Mouse (Mus musculus) heart, postnatal 4 days (tissue): ENCODE data around the gene Gm17657. TPM values are rescaled to one million over a fixed set of nuclear protein-coding genes. Genes with fewer than 3 reads are reported as not detected.
A peak's percentile ranks its signal among the peaks of the same experiment; 100 is the strongest.

Source experiments
- DNase-seq: peaks from one replicate; pipeline ENCODE4 v3.0.0; 2021
- total RNA-seq, 2 experiments: library from RNA; stranded (reverse); gene quantifications; 2 replicates each; pipeline ENCODE4 v1.2.3; 2021

The Gm17657 gene
- not detected for total RNA-seq

DNA sequence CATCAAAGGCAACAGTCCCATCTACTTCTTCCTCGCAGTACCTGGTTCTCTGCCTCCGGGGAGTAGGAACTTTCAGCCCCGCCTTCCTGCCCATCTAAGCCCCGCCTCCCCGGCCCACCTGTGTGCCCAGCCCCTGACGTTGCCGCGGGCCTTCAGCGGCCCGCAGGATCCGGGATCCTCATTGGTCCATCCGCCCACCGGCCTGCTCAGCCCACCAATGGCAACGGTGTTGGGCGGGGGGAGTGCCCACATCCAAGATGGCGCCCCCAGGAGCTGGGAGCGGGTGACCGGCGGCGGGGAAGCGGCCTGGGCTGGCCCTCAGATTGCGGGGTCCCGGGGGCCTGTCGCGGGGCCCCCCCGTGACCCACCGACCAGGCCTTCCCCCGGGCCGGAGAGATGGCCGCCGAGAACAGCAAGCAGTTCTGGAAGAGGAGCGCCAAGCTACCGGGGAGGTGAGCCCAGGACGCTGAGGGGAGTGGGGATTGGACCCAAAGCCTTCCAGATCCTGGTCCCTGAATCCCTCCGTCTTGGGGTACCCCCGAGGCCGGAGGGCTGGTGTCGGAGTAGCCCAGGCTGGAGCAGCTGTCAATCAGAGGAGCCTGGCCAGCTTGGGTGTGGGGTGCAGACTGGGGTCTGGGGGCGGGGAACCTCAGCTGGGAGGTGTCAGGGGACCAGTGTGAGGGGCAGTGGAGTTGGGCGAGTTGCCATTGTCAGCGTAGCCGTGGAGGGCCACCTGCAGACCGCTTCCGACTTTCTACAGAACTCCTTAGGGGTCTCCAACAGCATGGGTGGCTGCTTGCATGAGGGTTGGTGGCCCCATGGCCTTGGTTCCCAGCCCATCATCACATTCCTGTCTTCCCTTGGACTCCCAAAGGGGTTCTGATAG, at the start of gene Gm17657, which contains the start of gene Tbc1d22b:
Gene Gm17657, minus strand, starts transcription at position 96 of the 886 bp plus-strand sequence.
Gene Tbc1d22b, plus strand, starts transcription at position 243 of the 886 bp plus-strand sequence.
- DNase-seq: peak; percentile 95

DNA sequence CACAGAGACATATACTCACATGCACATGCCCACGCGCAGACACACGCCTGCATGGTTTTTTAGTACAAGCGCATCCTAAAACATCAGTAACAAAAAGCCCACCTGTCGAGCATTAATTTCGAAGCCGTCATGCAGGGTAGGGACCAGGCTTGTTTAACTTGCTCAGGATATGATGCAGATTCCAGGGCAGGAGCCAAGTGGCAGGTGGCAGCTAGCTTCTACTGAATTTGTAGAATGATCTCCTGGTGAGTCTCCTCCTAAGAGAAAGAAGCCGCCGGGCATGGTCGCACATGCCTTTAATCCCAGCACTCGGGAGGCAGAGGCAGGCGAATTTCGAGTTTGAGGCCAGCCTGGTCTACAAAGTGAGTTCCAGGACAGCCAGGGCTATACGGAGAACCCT, 49.6 kb upstream of the Gm17657 start:
- DNase-seq: no peak

DNA sequence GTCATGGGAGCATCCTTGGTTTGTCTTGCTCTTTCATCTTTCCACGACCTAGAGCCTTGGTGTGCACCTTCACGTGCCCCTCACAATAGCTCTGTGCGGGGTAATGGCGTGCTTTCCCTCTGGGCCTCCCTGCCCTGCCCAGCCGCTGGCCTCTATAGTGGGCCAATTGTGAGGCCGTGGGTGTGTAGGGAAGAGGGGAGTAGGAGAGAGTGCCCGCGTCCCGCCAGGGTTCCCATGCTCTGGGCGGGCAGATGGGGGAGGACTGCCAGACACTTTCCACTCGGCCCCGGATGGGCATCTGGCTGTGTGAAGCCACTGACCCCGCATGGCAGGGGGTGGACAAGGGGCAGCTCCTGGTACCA, 47.3 kb upstream of the Gm17657 start:
- DNase-seq: no peak

DNA sequence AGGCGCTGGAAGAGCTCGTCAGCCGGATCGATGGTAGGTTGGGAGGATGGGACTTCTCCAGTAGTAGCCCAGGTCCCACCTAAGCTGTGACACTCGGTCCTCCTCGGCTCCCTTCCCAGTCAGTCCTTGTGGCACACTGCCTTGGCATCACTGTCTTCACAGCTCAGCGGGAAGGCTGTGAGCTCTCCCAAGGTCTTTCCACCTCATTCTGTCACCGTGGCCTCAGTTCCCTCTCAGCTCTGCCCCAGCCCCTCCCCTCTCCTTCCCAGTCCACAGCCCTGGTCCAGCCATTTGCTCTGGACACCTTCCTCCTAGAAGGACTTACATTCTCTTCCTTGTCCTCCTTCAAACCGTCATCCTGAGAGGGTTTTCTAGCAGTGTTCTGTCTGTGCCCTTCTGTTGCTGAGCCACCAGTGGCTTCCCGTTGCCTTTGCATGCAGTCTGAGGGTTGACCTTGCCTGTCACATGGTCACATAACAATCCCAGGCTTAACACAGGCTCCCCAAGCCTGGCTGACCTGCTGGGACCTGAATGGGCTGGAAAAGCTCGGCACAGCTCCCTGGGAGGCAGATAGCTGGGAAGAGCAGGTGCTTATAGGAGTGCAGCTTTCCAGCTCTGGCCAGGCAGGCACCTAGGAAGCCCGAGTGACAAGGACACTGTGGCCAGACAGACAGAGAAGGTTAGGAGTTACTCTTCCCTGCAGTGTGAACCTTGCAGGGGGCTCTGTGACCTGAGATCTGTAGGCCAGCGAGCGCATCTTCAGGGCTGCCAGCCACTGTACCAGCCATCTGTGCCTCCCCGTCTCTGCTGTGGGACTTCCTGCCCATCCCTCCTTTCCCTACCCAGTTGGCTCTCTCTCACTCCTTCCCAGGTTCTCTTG, 46.7 kb upstream of the Gm17657 start:
- no peak for DNase-seq

DNA sequence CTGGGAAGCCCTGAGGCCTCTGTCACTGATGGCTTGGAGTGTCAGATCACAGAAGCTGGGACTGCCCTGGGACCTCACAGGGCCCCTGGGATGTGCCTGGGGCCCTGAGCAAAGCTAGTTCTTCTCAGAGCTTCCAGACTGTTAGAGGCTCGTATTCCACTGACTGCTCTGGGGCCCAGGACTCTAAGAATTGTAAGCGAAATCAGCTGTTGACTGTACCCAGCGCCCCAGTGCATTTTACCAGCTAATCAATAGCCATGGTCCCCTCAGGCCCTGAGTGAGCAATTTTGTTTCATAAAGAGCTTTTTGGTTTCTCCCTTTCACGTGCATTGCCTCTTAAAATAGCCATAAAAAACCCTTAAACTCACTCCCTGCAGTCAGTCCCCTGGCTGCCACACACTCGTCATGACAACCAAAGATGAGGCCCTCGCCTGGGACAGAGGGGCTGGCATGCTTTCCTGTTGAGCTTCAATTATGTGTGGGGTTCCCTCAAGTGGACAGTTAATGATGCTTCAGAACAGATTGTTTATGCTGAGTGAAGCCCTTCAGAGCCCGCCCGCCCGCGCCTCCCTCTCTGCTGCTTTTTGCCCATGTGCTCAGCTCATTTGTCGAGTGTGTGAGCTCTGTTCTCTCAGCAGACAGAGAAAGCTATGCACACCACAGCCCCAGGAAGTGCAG, 39.9 kb upstream of the Gm17657 start:
- DNase-seq: no peak

DNA sequence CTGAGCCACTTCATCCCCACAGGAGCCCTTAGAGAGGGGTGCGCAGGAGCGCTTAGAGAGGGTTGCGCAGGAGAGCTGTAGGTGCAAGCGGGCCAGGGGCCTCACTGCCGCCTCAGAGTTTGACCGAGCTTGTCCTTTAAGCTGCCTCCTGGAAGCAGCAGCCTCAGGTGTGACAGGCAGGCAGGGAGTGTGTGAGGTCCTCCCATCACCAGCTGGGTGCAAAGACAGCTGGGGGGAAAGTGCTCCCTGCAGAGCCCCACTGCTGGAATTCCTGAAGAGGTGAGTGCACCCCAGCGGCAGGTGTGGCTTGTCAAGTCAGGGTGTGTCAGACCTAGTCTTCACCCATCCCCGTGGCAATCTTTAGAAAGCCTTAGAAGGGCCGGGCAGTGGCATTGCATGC, 37.5 kb upstream of the Gm17657 start:
- DNase-seq: no peak

DNA sequence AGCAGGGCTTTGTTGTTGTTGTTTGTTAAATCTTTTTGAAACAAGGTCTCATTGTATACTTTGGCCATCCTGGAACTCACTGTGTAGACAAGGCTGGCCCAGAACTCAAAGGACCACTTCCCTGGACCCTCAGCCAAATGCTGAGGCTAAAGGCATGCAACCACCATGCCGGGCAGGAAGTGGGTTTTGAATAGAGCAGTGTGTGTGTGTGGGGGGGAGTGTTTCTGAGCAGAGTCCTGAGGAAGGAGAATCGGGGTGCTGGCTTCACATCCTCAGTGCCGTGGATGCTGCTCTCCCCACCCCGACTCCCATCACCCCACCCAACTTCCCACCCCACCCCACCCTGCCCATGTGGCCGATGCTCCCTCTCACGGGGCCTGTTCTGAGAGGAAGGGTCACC, 36.0 kb upstream of the Gm17657 start:
- no peak for DNase-seq

DNA sequence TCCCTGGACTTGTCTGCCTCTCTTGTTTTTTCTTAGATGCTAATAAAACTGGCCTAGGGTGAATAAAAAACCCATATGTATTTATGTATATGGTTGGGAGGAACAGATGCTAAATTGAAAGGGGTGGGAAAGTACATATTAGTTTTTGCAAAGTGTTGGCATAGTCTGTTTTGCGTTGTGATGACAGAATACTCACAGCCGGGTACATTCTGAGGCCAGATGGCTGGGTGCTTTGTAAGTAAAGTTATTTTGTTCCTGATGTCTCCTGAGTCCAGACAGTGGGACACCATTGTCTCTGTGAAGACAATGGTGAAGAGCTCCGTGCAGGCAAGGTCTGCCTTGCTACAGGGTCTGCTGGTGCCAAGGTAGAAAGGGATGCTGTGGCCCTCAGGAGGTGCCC, 35.3 kb upstream of the Gm17657 start:
- no peak for DNase-seq

DNA sequence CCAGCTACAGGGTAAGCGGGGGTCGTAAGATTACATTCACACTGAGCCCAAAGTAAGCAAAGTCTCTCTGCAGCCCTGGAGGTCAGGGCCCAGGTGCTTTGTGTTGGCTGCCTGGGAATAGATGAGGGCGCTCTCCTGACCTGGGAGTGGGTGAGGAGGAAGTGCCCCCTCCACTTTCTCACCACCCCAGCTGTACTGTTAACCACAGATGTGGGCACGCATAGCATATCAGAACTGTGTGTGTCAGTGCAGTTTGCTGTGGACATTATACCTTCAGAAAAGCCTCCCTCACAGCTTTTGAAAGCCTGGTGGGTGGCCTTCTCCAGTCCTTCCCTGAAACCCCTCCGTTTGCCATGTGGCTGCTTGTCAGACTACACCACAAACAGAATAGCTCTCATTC, 34.9 kb upstream of the Gm17657 start:
- DNase-seq: no peak

DNA sequence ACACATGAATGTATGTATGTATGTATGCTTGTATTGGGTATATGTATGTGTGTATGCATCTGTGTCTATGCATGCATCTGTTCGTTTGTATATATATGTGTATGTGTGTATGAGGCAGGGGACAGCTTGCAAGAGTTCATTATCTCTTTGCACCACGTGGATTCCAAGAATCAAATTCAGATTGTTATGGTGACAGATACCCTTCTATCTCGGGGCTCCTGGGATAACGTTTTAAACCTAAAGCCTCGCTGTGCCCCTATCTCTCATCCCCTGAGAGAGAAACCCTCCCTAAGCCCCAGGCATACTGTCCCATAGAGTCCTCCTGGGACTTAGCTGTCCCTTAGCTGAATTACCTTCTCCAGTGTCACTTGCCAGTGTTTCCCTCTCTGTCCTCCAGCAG, 34.1 kb upstream of the Gm17657 start:
- no peak for DNase-seq

DNA sequence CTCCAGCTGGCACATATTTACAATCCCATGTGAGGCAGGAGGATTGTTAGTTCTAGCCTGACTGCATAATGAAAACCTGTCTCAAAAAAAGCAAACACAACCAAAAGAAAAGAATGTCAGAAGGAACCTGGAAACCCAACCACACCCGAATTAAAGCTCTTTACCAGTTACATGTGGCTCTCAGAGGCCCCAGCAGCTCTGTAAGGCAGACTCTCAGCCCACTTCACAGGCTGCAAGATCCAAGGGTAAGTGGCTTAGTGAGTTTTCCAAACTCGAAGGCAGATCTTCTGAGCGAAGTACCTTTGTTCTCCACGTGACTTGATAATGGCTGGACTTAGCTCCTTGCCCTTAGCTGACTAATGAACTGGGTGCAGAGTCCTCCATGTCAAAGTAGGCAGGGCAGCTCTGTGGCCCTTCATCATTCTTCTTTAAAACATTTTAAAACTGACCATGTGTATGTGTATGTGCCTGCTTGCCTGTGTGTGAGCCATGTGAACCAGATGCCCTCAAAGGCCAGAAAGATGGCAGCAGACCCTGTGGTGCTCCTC, 30.2 kb upstream of the Gm17657 start:
- no peak for DNase-seq

DNA sequence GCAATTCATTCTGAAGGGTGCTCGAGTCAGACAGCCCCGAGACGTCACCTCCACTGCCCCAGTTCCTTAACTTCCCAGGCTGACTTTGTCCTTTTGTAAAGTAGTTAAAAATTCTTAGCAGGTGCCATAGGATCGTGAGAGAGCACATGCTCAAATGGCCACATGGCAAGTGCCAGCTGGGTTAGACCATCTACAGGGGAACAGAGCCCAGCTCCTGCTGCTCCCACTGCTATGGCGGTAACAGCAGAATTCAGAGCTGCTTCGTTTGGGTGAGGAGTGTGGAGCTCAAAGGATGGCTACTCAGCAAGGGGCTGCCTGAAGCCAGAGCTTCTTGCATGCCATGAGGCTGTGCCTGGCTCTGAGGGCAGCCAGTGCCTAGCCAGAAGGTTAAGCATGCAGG, 20.4 kb upstream of the Gm17657 start:
- no peak for DNase-seq

DNA sequence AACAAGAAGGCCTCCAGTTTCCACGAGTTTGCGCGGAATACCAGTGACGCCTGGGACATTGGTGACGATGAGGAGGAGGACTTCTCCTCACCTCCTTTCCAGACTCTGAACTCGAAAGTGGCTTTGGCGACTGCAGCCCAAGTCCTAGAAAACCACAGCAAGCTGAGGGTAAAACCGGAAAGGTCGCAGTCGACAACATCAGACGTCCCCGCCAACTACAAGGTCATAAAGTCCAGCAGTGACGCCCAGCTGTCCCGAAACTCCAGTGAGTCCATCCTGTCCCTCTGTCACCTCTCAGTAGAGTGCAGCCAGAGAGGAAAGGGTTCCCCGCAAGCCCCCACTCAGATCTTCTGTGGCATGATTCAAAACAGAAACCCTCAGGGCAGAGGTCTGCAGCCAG, 19.0 kb upstream of the Gm17657 start:
- DNase-seq: no peak

DNA sequence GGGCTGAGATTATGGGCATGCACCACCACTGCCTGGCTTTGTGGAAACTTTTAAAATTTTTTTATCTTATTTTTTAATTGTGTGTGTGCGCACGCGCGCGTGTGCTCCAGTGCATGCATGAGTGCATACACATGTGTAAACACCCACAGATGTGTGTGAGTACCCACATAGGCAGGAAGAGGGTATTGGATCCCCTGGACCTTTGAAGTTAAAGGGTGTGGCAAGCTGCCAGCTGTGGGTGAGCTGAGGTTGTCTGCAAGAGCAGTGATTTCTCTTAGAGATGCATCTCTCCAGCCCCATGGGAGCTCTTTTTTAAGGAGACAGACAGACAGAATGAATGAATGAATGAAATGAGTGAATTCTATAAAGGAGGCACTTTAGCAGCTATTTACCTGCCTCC, 16.1 kb upstream of the Gm17657 start:
- DNase-seq: no peak

DNA sequence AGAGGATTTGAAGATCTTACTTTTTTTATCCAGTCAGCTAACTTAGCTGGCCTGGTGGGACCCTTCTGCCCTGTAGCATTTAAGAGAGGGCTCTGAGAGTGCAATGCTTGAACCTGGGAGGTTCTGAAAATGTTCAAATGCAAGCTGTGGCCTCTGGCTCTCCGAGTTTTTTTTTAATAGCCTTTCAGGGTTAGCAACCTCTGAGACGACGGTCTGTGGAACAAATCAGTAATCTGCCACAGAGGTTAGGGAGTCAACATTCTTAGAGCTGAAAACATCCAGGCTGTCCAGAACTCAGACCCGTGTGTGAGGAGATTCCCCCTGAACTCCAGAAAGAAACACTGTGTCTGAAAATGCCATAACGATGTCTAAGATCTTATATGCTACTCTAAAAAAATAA, 9.0 kb upstream of the Gm17657 start:
- DNase-seq: no peak

DNA sequence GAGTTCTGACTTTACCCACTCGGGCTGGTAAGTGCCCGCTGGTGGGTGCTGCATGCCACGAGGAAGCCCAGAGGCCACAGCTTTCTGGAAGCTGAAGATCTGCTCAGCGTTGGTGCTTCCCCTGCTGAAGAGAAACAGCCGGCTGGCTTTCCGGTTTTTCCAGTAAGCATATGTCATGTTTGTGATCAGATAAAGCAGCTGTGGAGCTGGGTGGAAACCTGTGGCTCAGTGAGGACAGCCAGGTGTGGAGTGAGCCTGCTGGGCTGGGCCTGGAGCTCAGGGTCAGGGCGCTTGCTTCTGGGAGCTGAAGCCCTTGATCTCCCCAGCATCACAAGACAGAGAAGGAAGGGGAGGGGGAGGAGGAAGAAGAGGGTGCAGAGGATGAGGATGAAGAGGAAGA, 7.5 kb upstream of the Gm17657 start:
- no peak for DNase-seq

DNA sequence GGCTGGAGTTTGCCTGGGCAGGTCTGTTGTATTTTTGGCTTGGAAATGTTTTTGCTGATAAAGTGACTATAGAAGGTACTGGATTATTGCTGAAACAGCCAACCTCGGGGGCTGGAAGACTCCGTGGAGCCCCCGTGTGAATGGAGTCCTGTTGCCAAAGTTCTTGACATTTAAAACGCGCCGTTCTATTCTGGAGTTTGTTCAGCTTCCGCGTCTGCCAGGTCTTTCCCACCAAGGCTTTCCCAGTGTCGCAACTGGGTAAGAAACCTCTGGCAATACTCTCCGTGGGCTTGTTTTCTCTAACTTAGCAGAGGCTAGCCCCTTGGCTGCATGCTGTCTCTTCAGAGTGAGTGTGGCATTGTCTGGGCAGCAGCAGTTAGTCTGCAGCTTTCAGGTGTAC, 7.0 kb upstream of the Gm17657 start:
- DNase-seq: no peak

DNA sequence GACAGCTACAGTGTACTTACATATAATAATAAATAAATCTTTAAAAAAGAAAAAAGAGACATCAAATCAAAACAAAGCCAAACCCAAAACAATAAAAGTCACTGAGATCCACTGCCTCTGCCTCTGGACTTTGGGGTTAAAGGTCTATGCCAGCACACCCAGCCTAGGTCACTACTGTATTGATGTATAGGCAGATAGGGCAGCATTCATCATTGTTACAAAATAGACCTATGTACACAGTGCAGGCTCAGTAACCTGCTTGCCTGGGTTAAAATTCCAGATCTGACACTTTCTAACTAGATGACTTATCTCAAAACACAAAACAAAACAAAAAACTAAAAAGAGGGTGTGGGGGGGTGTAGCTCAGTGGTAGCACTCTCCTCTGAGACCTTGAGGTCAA, 4.7 kb upstream of the Gm17657 start:
- DNase-seq: no peak

DNA sequence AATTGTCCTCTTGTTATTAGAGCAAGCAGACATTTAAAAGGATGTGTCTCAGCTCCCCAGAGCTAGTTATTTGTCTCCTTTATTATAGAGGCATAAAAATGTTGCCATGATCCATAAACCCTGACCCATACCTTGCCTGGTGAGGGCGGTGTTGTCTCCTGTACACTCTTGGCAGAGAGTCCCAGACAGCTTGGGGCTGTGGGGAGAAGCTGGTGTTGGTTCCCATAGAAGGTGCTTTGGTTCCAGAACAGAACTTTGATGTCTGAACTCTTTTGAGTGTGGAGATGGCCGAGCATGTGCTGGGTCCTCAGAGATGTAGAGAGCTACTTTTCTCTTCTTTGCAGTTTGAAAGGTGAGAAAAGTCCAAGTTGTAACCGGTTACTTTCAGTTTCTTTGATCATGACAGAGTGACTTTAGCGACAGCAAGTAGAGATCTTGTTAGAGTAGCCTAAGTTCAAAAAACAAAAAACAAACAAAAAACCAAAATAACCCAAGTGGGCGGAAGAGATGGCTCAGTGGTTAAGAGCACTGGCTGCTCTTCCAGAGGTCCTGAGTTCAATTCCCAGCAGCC, 2.8 kb upstream of the Gm17657 start, which contains the start of gene Tmem217:
Gene Tmem217, minus strand, starts transcription at position 224 of the 571 bp plus-strand sequence.
- DNase-seq: no peak

DNA sequence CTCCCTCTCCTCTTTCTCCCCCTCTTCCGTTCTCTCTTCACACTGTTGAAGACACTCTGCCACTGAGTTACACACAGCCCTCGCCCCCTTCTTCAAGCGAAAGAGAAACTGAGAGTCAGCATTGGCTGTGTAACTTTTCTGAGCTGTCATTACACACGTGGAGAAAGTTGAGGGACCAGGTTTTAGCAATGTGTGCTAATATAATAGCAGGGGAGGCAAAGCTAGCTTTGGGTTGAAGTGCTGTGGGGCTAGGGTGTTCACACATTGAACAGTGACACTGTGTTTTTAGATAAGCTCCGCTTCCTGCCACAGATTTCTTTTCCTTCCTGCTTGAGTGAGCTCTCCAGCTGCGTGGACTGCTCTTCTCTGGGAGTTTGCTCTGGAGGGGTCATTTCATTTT, 1.6 kb upstream of the Gm17657 start:
- no peak for DNase-seq

DNA sequence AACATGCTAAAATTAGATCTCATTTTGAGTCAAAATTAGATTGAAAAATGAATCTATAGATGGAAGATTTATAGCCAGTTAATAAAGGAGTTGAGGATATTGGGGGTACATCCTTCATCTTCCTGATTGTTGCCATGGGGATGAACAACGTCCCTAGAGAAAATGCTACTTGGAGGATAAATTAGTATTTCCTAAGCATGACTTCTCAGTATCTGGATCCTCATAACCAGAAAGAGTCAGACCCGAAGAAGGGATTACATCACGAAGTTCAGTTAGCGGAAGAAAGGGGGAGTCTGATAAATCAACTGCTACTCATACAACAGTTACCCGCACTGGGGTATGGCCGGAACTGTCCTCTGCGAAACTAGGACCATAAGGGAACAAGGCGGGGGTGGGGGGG, 444 bp downstream of the Gm17657 start:
- DNase-seq: no peak

DNA sequence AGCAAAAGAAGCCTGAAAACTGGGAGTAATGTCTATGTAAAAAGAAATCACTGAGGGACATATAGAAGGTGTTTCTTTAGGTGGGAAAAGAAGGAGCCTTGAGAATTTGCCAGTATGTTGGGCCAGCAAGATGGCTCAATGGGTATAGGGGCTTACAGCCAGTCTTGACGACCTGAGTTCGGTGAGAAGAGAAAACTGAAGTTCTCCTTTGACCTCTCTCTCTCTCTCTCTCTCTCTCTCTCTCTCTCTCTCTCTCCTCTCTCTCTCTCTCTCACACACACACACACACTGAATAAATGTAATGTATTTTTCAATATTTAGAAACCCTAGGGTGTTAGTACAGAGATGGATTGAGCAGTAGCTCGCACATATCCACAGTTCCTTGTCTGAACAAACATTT, 944 bp downstream of the Gm17657 start:
- no peak for DNase-seq
